Mouse (Mus musculus): ENCODE measurements around the gene Ston2. TPM values are rescaled to one million over a fixed set of nuclear protein-coding genes. Genes with fewer than 3 reads are reported as not detected.

Gene Ston2
- total RNA-seq, 4 experiments from 2014 or later = 4.6 to 10.7 (median 7.1) TPM

DNA sequence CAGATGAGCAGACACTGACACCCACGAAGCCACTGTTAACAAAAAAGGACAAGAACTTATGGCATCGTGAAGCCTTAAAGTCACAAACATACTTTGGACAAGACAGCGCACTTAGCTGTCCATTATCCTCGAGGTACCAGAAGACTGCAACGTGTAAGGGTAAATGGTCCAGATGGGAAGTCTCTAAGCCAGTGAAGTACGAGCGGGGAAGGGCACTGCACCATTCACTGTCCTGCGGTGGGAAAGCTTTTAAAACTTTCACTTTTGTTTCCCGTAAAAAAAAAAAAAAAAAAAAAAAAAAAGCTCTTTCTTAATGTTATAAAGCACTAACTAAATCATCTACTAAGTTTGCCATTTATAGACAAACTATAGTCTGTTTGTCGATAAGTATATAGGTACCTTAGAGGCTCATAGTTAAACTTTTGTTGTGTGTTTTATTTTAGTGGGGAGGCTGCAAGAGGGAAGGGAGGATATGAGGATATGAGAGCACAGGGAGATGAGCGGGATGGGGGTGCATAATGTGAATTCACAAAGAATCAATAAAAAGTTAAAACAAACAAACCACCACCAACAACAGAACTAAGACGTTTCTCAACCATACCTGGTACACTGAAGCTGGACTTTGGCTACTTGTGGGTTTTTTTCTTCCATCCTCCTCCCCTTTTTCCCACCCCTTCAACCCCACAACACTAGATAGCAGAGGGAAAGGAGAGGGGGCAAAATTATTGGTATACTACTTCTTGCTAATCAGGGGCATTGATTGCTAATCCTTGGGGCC is 127.4 kb downstream of the Ston2 start:
- DNase-seq = no peak

DNA sequence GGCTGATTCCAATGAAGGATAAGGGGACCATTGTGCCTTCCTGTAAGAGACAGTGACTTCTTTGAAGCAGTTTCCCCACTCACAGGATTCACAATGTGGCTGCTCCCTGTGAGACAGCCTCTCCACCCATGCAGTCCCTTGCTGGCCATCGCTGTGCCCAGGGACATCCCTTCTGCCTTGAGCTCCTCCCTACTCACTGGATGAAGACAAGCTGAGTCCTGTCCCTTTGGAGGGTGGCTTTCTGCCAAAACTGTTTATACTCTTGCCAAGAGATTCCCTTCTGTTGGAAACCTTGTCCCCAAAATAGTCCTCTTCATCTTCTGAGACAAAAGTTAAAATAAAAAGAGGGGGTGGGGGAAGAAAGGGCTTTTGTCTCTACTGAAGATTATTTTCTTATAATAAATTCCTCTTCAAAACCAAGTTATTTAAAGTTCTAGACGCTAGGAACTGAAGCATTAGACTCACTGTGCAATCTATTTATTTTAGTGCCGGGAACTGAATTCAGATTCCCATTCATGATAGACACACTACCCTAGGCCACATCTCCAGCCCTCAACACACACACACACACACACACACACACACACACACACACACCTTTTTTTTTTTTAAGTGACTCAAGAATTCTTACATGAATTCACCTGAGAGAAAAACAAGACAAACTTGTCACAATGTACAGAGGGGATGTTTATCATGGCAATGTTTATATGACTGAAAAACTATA is 133.6 kb downstream of the Ston2 start:
- DNase-seq = peak; percentile 29

DNA sequence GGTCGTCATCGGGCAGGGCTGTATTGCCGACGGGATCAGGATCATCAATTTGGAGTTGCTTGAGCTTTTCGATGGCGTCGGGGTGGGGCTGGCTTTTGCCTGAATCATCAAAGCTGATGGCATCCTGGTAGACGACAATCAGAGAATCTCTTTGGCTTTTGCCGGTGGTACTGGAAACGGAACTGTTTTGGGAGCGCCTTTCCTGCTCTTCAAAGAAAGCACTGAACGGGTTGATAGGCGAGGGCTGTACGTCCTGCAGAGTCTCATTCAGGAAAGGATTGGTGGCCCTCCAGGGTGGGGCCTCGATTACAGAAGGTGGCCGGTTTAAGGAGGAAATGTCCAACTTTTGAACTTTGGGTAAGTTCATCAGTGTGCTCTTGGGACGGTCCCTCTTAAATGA is 139.8 kb downstream of the Ston2 start:
- DNase-seq = no peak

DNA sequence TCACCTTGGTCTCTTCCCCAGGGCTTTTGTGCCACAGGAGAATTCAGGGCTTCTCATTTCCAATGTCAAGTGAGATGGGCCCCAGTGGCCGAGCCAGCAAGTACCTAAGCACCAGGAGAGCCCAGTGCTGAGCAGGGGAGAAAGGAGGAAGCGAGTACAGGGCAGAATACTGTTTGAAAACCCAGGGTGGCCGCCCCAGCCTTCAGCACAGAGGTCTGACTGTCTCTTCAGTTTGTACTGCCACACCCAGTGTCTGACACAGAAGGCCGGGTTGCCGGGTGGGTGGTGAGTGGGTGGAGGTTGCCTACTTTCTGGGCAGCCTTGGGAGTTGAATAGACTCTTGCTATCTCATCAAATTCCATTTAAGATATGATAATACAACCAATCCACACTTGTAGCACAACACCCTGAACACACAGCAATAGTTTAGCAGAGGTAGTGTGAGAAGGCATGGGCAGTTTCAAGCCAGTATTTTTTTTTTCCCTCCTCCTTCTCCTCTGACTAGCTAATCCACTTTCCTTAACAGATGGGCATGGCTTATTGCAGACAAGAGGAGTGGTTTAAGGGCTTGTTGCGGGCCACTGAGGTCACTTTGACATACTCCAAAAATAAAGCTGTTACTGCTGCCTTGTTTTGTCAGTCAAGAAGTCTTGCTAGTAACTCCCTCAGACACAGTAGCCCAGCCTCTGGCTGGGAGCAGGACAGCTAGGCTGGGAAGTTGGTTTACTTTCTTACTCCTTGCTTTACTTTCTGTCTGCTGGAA is 142.6 kb downstream of the Ston2 start:
- DNase-seq = no peak

DNA sequence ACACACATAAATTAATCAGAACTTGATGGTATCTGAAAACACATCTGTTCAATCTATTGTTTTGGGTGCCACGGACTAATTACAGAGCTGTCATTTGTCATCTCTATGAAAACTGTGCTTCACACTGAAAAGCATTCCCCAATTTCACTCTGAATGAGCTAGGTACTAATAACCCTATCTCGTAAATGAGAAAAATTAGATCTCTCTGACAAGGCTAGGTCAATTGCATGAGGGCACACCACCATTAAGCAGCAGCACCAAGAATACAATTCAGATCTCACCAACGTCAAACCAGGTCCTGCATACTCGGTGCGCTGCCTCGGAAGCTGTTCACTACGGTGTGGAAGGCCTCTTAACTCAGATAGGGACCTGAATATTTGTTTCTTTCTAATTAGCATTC is 145.0 kb downstream of the Ston2 start:
- no peak for DNase-seq

DNA sequence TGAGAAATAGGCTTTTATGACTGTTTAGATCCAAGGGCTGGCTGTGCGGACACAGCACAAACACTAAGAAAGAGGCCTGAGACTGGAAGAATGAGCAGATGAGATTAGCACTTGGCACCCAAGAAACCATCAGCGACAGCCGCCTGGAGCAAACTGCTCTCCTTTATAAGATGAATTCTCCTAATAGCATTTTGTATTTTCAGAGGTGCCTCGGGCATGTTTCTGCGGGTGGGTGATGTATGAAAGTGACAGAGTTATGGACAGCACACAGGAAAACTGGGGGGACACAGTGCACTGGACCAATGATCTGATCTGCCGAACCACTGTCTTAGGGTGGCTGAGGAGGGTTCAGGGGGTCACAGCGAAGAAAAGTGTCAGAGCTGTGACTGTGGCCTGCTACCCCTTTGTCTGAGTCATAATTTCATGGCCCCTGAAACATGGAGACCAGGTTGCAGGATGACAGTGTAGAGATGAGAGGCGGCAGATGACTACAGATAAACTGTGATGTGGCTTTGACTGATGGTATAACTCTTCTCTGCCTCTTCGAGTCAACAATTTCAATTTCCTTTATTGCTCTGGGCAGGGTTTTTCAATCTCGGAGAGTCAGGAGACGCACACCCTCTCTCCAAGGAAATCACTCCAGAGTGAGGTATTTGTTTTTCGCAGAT is 145.6 kb downstream of the Ston2 start:
- no peak for DNase-seq

DNA sequence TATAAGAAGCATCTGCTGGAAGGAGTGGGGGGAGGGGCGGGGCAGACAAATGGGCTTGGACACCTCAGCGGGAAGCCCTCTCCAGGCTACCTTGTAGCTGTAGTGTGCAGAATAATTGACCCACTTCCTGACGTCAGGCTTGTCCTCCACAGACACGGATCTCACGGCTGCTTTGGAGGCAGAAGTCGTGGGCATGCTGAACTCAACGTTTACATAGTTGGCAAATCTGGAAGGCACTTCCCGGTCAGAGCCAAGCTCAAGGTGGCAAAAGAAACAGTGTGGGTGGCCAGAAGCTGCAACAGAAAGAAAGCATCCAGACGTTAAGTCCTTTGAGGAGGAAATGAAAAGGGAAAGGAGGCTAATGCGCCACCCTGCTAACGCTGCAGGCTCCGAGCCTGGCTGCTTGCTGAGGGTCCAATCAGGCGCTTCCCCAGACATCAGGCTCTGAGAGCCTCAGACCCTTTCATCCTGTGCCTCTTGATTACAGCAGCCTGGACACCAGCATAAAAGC is 146.5 kb downstream of the Ston2 start:
- peak; percentile 11 for DNase-seq

DNA sequence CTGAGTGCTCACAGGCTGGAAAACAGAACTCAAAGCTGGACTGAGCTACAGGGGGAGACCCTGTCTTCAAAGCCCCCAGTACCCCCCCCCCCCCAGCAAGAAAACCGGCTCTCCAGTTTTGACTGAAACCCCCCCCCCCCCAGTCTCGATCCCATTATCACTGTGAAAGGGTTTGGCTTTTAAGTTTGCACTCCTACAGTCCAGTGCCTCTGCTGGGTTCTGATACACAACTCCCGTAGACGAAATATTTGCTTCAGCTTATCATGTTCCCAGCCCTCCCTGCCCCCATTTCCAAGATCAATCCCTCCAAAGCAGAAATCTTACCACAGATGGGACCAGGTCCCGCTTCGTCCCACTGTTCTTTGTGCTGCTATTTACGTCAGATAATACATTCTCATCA is 147.1 kb downstream of the Ston2 start:
- no peak for DNase-seq

DNA sequence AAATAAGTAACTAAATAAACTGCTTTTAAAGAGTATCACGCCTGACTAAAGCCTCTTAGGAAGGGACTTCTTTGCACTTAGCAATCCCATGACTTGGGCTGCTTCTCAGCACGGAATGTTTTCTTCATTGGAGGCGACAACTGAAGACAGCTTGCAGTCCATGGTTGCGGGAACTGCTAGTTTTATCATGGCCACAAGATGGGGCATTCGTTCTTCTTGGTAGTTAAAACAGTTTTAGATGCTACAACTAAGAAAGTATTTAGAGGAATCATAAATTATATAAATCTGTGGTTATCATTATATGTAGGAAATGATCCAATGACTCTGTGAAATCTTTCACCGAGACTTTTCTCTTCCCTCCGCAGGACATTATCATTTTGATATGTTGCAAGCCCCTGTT is 147.5 kb downstream of the Ston2 start:
- peak; percentile 27 for DNase-seq

DNA sequence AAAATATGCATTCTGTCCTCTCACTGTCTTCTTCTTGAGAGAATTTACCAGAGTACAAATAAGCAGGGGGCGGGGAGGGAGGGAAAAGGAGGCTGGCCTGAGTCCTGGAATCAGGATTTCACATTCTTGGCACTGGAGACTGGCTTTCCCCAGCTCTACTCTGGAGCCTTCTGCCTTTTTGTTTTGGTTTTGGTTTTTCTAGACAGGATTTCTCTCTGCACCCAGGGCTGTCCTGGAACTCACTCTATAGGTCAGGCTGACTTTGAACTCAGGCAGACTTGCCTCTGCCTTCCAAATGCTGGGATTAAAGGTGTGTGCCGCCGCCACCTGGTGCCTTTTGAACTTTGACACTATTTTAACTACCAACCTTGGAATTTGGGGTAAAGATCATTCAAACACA is 149.8 kb downstream of the Ston2 start:
- DNase-seq = no peak

DNA sequence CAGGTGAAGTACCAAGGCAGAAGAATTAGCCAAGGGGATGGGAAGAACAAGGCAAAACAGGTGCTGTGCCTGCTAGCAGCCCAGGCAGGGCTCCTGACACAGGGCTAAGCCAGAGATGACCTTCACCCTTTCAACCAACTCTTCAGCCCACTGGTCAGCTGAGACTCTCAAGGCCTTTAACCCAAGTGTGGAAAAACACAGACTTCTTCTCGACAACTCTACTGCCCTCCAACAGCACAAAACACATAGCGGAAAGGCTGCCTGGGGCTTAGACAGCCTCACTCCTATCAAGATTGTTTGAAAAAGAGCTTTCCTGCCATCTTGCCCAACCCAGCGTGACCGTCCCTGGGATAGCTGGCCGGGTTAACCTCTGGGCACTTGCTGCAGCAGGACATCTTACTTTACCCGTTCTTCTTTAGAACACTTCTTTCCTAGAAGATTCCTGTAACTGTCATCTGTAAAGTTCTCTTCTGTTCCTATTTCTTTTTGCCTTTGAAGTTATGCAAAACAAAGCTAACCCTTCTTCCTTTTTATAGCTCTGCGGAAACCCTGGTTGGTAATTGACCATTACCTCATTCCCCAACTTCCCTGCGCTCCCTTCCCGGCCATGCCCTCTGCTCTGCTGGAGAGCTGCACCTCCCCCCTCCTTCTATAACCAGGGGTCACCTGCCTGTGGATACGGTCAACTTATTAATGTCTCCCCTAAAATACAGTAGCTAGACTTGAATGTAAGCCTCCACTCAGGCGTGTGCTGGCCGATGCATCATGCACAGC is 150.9 kb downstream of the Ston2 start:
- no peak for DNase-seq

DNA sequence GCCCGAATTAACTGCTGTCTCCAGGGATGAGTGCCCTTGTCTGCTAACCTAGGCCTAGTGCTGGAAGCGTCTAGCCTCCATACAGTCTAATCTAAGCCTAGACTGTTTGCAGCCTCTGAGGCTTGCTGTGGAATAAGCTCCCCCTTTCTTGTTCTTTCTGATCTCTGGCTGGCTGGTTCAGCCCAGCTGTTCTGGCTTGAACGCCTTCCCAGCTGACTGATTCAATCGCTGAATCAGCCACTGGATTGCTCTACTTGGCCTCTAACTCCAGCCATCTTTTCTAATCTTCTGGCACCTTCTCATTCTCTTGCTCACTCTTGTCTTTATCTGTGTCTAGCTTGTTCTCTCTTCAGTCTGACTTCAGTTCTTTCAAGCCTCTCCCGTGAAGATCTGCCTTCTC is 161.7 kb downstream of the Ston2 start:
- DNase-seq = no peak

DNA sequence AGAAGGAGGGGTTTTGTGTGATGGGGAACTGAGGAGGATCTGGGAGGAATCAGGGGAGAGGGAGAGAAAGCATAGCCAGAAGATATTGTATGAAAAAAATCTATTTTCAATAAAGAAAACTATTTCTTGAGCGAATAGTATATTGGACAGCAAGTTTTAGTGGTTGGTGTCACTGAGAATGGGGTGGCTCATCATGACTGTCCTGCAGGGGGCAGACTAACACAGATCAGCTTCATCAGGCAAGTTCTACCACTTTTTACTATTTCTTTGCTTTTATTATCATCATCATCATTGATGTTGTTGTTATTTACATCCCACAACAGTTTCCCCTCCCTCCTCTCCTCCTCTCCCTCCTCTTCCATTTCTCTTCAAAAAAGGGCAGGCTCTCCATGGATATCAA is 163.2 kb downstream of the Ston2 start:
- no peak for DNase-seq

DNA sequence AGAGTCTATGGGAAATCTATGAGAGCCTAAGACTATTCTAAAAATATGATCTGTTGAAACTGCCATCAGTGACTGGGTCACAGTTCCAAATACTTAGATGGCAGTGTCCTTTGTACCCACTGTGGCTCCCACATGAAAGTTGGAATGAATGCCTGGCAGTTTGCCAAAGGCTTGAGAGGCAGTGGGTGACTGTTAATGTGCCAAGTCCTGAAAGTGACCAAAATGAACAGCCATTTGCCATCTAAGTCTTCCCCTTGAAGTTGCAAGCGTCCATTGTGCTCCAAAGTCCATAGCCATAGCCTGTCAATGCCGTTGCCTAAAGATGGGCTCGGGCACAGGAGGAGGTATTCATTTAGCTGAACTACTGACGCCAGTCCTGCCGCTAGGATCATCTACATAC is 178.8 kb downstream of the Ston2 start:
- no peak for DNase-seq

DNA sequence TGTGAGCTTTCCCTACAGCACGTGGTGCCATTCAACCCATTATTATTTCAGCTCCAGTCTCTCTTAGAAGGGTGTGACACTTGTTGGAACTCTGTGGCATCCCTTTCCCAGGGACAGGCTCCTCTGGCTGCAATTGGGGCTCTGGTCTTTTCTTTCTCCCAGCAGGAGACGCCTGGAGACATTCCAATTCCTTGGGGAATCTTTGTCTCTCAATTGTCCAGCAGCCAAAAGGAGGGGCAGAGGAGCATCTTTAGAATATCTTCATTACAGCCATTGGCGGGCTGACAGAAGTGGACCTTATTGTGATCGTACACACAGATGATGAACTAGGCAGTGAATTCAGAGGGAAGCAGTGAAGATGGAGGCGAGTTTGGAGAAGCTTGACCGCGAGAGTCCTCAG is 180.5 kb downstream of the Ston2 start:
- DNase-seq = no peak

DNA sequence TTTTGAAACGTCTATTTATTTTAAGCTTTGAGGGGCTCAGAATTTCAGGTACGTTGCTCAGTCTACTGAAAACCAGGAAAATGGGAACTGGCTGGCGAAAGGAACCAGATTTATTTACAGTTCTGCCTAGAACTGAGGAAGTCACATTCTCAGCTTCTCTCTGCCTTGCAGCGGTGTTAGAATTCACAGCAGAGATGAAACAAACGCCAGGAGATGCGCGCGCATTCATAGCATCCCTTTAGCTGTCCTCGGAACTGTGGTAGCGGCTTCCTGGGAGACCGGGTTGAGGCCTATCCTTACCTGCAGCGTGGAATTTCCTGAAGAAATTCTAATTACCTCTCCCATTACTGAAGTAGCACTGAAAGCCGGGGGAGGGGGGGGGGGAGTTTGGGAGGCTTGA is 181.5 kb downstream of the Ston2 start:
- no peak for DNase-seq

DNA sequence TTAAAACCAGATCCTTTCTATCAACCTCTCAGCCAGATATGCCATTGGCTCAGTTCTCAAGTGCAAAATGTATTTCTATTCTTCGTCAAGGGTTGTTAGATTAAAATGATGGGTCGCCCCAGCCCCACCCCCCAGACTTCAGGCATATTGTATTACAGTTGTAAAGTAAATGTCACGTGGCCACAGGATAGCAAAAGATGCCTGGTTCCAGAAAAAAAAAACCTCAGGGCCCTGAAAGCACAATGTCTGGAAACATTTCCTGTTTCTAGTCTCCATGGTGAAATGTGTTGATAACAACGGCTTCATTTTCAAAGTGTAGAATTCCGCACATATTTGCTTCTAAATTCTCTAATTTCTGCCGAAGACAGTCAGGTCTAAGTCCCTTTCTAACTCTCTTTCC is 183.6 kb downstream of the Ston2 start:
- DNase-seq = no peak

DNA sequence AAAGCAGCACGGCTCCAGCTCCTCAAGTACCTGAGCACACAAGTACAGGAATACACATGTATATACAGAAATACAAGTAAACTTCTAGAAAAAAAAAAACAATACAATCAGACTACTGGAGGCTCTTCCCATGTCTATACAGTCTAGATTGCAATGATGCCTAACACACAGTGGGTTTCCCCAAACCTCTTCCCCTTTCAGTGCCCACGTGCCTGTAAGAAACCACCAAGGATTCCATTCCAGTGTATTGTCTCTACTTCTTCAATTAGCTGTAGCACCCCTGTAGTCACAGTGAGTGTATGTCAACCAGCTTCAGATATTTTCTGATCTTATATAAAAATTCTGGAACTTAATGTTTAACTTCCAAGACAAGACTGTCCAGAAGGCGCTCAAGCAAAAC is 196.1 kb downstream of the Ston2 start:
- DNase-seq = no peak

DNA sequence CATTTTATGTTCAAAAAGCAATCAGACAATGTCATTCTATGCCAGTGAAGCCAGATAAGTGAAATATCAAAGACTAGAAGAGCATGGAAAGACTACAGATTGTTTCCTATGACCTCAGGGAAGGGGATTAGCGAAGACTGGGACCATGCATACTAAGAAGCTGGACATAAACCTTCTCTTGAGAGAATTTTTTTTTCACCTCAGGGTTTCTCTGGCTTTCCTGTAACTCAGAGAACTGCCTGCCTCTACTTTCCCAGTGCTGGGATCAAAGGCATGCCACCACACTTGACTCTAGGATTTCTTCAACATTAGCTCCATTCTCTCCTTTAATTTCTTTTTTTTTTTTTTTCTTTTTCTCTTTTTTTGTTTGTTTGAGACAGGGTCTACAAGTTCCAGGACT is 197.0 kb downstream of the Ston2 start:
- DNase-seq = no peak

DNA sequence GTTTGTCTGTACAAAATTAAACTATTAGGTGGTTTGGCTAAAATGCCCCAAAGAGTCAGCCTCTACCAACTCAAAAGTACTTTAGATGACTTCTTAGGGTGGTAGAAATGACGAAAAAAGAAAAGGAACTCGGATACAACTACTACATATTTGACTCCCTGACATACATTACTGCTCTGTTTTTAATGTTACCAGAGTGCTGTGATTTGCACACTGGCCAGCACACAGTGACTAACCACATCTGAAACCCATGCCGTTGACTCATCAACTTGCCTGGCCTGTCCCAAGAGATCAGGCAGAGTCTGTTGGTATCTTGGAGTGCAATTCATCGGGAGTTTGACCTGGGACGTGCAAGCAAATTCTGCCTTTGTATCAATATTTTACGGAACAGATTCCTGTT is 197.5 kb downstream of the Ston2 start:
- peak; percentile 59 for DNase-seq

DNA sequence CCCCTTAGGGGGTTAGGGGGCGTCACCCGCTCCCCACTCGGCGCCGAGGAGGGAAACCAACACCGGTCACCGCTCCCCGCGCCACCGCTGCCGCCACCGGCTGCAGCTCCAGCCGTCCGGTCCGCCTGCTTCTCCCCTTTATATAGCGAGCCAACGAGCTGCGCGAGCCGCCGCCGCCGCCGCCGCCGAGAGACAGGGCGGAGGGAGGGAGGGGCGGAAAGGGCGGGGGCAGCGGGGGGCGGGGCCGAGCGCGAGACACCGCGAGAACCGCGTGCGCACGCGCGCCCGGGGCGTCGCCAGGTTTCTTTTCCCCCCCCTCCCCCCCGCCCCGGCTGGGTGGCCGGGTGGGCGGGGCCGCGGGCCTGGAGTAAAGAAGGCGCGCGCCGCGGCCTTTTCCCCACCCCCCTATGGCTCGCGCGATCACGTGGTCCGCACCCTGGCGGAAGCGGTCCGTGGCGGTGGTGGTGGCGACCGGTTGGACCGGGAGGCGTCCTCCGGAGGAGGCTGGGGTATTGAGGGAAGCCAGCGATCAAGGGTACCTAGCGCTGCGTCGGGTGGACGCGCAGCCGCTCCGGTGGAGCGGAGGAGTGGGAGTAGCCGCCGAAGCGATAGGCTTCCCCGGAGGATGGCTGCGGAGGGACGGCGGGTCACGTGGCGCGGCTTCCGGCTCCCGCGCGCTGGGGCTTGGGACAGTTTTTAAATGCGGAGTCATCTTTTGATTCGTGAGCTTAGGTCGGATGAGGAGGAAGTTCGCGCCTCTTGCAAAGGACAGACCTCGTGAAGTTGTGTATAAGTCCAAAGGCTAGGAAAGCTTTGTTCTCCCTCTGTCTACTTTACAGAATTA is 198.1 kb downstream of the Ston2 start, which contains the start of gene Gtf2a1:
Gene Gtf2a1, minus strand, starts transcription at position 641 of the 844 bp plus-strand sequence.
- DNase-seq = peak; percentile 90
